ENCODE assay signal across 27 mouse cellular contexts in genomic region chr7:88445320-88445903, GRCm38 (mm10). TPM values are rescaled to one million over a fixed set of nuclear protein-coding genes. Genes with fewer than 3 reads are reported as not detected.
A peak's percentile ranks its signal among the peaks of the same experiment; 100 is the strongest.
DNase-seq lines count a peak whose midpoint lies in the region; ATAC-seq and TF ChIP-seq lines count a peak whose summit lies in the region.
"Had no signal": no experiment of that assay in that cellular context is flagged by ENCODE, and none has a peak within 500 bp of the region (broad histone marks: within the 10 kb centered on the region; RNA-seq: fewer than 3 reads in every experiment).

No protein-coding gene starts in this region.

- H3K4me1 ChIP-seq in MEL (ENCODE audit: control insufficient read depth in 1 of 2, insufficient read depth in 2 of 2, low read length in 2 of 2): peaks cover 10 to 28% of the 10 kb centered on the region in 2 experiments
- no peaks in the 10 kb centered on the region for H3K4me1 ChIP-seq in liver, embryonic 12.5 days
- H3K4me1 ChIP-seq in liver, embryonic 15.5 days (replicated peaks): no peaks in the 10 kb centered on the region
- H3K4me1 ChIP-seq in thymus, adult 2 months (replicated peaks; ENCODE audit: control insufficient read depth, insufficient read depth, low read length): no peaks in the 10 kb centered on the region
- H3K4me1 ChIP-seq: embryonic facial prominence, embryonic 10.5 days; embryonic facial prominence, embryonic 13.5 days; forebrain, embryonic 10.5 days; forebrain, embryonic 13.5 days had no signal

- TF ChIP-seq RAD21 in MEL (IDR thresholded peaks at IDR 0.05; ENCODE audit: low read depth, low read length): no peak

- peak; percentile 77 for DNase-seq in MEL (ENCODE audit: low read depth, low spot score)
- no peak for DNase-seq in thymus, adult 2 months
- DNase-seq in heart, adult 11 months: no peak
- no peak for DNase-seq in neural tube, embryonic 10.5 days (ENCODE audit: extremely low spot score, low spot score)
- DNase-seq: adrenal gland, postnatal 10 days; adrenal gland, postnatal 36 days; cerebellum, adult 18-20 months; cerebellum, adult 9-11 months; cerebellum, postnatal 25 days; embryo, embryonic 11 days; gastrocnemius, postnatal 10 days; gastrocnemius, postnatal 36 days; heart, postnatal 4 days had no signal

- H3K27ac ChIP-seq in MEL (ENCODE audit: control insufficient read depth, low read depth, low read length): no peak overlapping the region; the same call in 1 of the 2 replicates
- no peak overlapping the region for H3K27ac ChIP-seq in liver, embryonic 12.5 days
- no peak overlapping the region for H3K27ac ChIP-seq in liver, embryonic 15.5 days (replicated peaks)
- no peak overlapping the region for H3K27ac ChIP-seq in thymus, adult 2 months (ENCODE audit: control insufficient read depth, insufficient read depth, low read length)
- H3K27ac ChIP-seq: embryonic facial prominence, embryonic 10.5 days; embryonic facial prominence, embryonic 13.5 days; forebrain, embryonic 10.5 days; forebrain, embryonic 13.5 days; hindbrain, embryonic 14.5 days; hindbrain, postnatal 0 days had no signal

- TF ChIP-seq EP300 in MEL (IDR thresholded peaks at IDR 0.05; ENCODE audit: low read depth in 1 of 2, low read length in 2 of 2): peak; percentile 91 to 92

- WGBS in liver, embryonic 12.5 days (ENCODE audit: insufficient replicate concordance): 33% methylated on average over 2 of the region's 2 CpGs
- WGBS in liver, embryonic 15.5 days (ENCODE audit: insufficient replicate concordance): 23% methylated on average over 2 of the region's 2 CpGs
- WGBS in thymus, adult 2 months: 88% methylated on average over 2 of the region's 2 CpGs

- ATAC-seq in liver, embryonic 12.5 days: 0 out of 2 replicates have a peak, but pooled peaks have one; percentile 35
- ATAC-seq in liver, embryonic 15.5 days (ENCODE audit: insufficient read depth): peak; percentile 42; the same call in 1 of the 2 replicates
- ATAC-seq in megakaryocyte progenitor cell, adult 5-6 weeks (replicated peaks; ENCODE audit: poor library complexity): peak; percentile 89
- no peak for ATAC-seq in erythroblast, adult 5-6 weeks (replicated peaks; ENCODE audit: low FRiP score, poor library complexity, severe bottlenecking)
- ATAC-seq: forebrain, embryonic 13.5 days; forebrain, embryonic 16.5 days; hindbrain, postnatal 0 days; Patski had no signal

- H3K27me3 ChIP-seq in MEL (ENCODE audit: control insufficient read depth in 1 of 2, insufficient read depth in 2 of 2, low read length in 2 of 2): no peaks in the 10 kb centered on the region
- no peaks in the 10 kb centered on the region for H3K27me3 ChIP-seq in liver, embryonic 12.5 days (replicated peaks)
- H3K27me3 ChIP-seq in liver, embryonic 15.5 days: no peaks in the 10 kb centered on the region
- no peaks in the 10 kb centered on the region for H3K27me3 ChIP-seq in thymus, adult 2 months (ENCODE audit: control insufficient read depth, insufficient read depth, low read length)
- H3K27me3 ChIP-seq: embryonic facial prominence, embryonic 13.5 days; forebrain, embryonic 13.5 days; Patski had no signal

- TF ChIP-seq POLR2A in MEL (IDR thresholded peaks at IDR 0.05; ENCODE audit: control insufficient read depth in 1 of 2, insufficient read depth in 1 of 2, low read depth in 1 of 2, low read length in 2 of 2, poor library complexity in 1 of 2): no peak
- TF ChIP-seq POLR2A in thymus, adult 2 months (IDR thresholded peaks at IDR 0.05; ENCODE audit: control insufficient read depth, extremely low read depth, insufficient read depth, low read length, poor library complexity): no peak

- H3K9me3 ChIP-seq in MEL (replicated peaks; ENCODE audit: insufficient read depth, low read length): no peaks in the 10 kb centered on the region
- H3K9me3 ChIP-seq in liver, embryonic 12.5 days (replicated peaks): no peaks in the 10 kb centered on the region
- H3K9me3 ChIP-seq in liver, embryonic 15.5 days (replicated peaks): no peaks in the 10 kb centered on the region
- H3K9me3 ChIP-seq: embryonic facial prominence, embryonic 10.5 days; embryonic facial prominence, embryonic 13.5 days; forebrain, embryonic 10.5 days; forebrain, embryonic 13.5 days had no signal

- no peak overlapping the region for H3K4me3 ChIP-seq in MEL (ENCODE audit: control insufficient read depth in 1 of 2, insufficient read depth in 1 of 2, low read depth in 2 of 2, low read length in 2 of 2)
- no peak overlapping the region for H3K4me3 ChIP-seq in liver, embryonic 12.5 days
- no peak overlapping the region for H3K4me3 ChIP-seq in liver, embryonic 15.5 days (replicated peaks)
- H3K4me3 ChIP-seq in thymus, adult 2 months (ENCODE audit: control insufficient read depth, insufficient read depth, low read length): no peak overlapping the region
- H3K4me3 ChIP-seq: embryonic facial prominence, embryonic 10.5 days; embryonic facial prominence, embryonic 13.5 days; forebrain, embryonic 10.5 days; forebrain, embryonic 13.5 days had no signal

- no peak for TF ChIP-seq CTCF in MEL (IDR thresholded peaks at IDR 0.05 in 2 of 3, conservative IDR thresholded peaks at IDR 0.05 in 1 of 3; ENCODE audit: control insufficient read depth in 1 of 3, insufficient read depth in 1 of 3, low read depth in 2 of 3, low read length in 3 of 3, poor library complexity in 1 of 3, severe bottlenecking in 1 of 3)
- TF ChIP-seq CTCF in thymus, adult 2 months (IDR thresholded peaks at IDR 0.05; ENCODE audit: borderline replicate concordance, control insufficient read depth, extremely low read depth, insufficient read depth, low read length, poor library complexity): no peak

- H3K79me2 ChIP-seq in MEL (ENCODE audit: control insufficient read depth, insufficient read depth, low read length, poor library complexity): no peaks in the 10 kb centered on the region; the same call in 1 of the 2 replicates

- H3K9ac ChIP-seq in MEL (ENCODE audit: control insufficient read depth, low read depth, low read length, poor library complexity, severe bottlenecking): no peak overlapping the region
- no peak overlapping the region for H3K9ac ChIP-seq in liver, embryonic 12.5 days
- no peak overlapping the region for H3K9ac ChIP-seq in liver, embryonic 15.5 days
- H3K9ac ChIP-seq: embryonic facial prominence, embryonic 13.5 days; forebrain, embryonic 13.5 days; hindbrain, embryonic 14.5 days had no signal

- peaks cover 0 to 41% of the 10 kb centered on the region in 2 experiments; a peak in 2 of 4 replicates for H3K36me3 ChIP-seq in MEL (ENCODE audit: control insufficient read depth in 1 of 2, insufficient read depth in 2 of 2, low read length in 2 of 2)
- H3K36me3 ChIP-seq in liver, embryonic 12.5 days: no peaks in the 10 kb centered on the region
- H3K36me3 ChIP-seq in liver, embryonic 15.5 days (replicated peaks): no peaks in the 10 kb centered on the region
- no peaks in the 10 kb centered on the region for H3K36me3 ChIP-seq in thymus, adult 2 months (ENCODE audit: control insufficient read depth, insufficient read depth, low read length)
- H3K36me3 ChIP-seq: embryonic facial prominence, embryonic 10.5 days; embryonic facial prominence, embryonic 13.5 days; forebrain, embryonic 10.5 days had no signal

- H3K4me2 ChIP-seq in liver, embryonic 12.5 days: no peak overlapping the region
- H3K4me2 ChIP-seq in liver, embryonic 15.5 days: no peak overlapping the region
- H3K4me2 ChIP-seq: embryonic facial prominence, embryonic 13.5 days; forebrain, embryonic 13.5 days; heart, embryonic 11.5 days; hindbrain, embryonic 14.5 days had no signal

TF ChIP-seq in MEL, 35 proteins besides CTCF, POLR2A, EP300 and RAD21 (continues in another document):
- TF ChIP-seq CHD1 (IDR thresholded peaks at IDR 0.05; ENCODE audit: low read depth, low read length) (no peak), GABPA (IDR thresholded peaks at IDR 0.05; ENCODE audit: low read depth, low read length) (no peak), MAX (IDR thresholded peaks at IDR 0.05; ENCODE audit: low read length) (peak; percentile 40; the same call in 1 of the 2 replicates), MYC (IDR thresholded peaks at IDR 0.05; ENCODE audit: low read depth, low read length) (no peak), GATA1 (IDR thresholded peaks at IDR 0.05; ENCODE audit: low read depth, low read length) (peak; percentile 79), USF2 (IDR thresholded peaks at IDR 0.05; ENCODE audit: borderline replicate concordance in 1 of 2, insufficient read depth in 1 of 2, low read depth in 1 of 2, low read length in 2 of 2) (no peak), POLR2AphosphoS2 (IDR thresholded peaks at IDR 0.05; ENCODE audit: low read length) (no peak), SIN3A (IDR thresholded peaks at IDR 0.05; ENCODE audit: low read length) (peak; percentile 59), NRF1 (IDR thresholded peaks at IDR 0.05; ENCODE audit: insufficient read depth, low read depth, low read length, poor library complexity, severe bottlenecking) (no peak), KAT2A (conservative IDR thresholded peaks at IDR 0.05; ENCODE audit: low read depth, low read length) (no peak), MAZ (IDR thresholded peaks at IDR 0.05; ENCODE audit: low read depth, low read length) (no peak), E2F4 (IDR thresholded peaks at IDR 0.05; ENCODE audit: borderline replicate concordance, low read depth, low read length) (no peak), ZNF384 (IDR thresholded peaks at IDR 0.05; ENCODE audit: low read depth, low read length) (no peak), MAFK (IDR thresholded peaks at IDR 0.05; ENCODE audit: borderline replicate concordance, low read depth, low read length) (0 out of 2 replicates have a peak, but pooled peaks have one; percentile 59), SMC3 (IDR thresholded peaks at IDR 0.05; ENCODE audit: low read depth, low read length) (no peak), NELFE (IDR thresholded peaks at IDR 0.05; ENCODE audit: low read depth, low read length) (no peak), TAL1 (IDR thresholded peaks at IDR 0.05; ENCODE audit: low read length) (peak; percentile 74), TBP (IDR thresholded peaks at IDR 0.05; ENCODE audit: low read depth, low read length) (no peak), TCF12 (IDR thresholded peaks at IDR 0.05; ENCODE audit: low read depth, low read length) (peak; percentile 87)

RNA-seq across cellular contexts. Expression of gene Rab38, which starts 15.3 kb away (rescaled TPM):
- 11.2 and 11.4 TPM in 2 replicates for total RNA-seq in MEL (2012; rRNA removed)
- polyA plus RNA-seq in MEL (2012; ENCODE audit: insufficient read depth in 1 of 2, insufficient read length in 2 of 2, low read depth in 1 of 2, low replicate concordance in 2 of 2, missing spikeins in 1 of 2): 10 to 100 TPM in 1 of 2 experiments, not detected in 1; 19.9 TPM
- polyA plus RNA-seq in liver, embryonic 12.5 days (2016; fragmentation: Nextera tagmentation; extraction: Ambion mirVana): 4.1 and 5.5 TPM in 2 replicates
- polyA plus RNA-seq in liver, embryonic 15.5 days (2015; fragmentation: Nextera tagmentation; extraction: Ambion mirVana): 2.2 and 2.5 TPM in 2 replicates
- total RNA-seq in megakaryocyte progenitor cell, adult 5-6 weeks (2015): 27.3 and 39.1 TPM in 2 replicates
- 21.7 and 31.9 TPM in 2 replicates for total RNA-seq in megakaryocyte progenitor cell, adult 5-6 weeks (2017)
- 2.0 TPM in 2 replicates for polyA plus RNA-seq in thymus, adult 2 months (2012; rRNA removed)
- total RNA-seq in erythroblast, adult 5-6 weeks (2015; ENCODE audit: low replicate concordance): 3.7 and 7.3 TPM in 2 replicates
- 2.4 and 4.9 TPM in 2 replicates for total RNA-seq in erythroblast, adult 5-6 weeks (2017; ENCODE audit: low replicate concordance)
- total RNA-seq: gastrocnemius, adult 18-20 months had no signal
